Mouse (Mus musculus): Measurements from ENCODE around the gene Ppfibp1.

DNA sequence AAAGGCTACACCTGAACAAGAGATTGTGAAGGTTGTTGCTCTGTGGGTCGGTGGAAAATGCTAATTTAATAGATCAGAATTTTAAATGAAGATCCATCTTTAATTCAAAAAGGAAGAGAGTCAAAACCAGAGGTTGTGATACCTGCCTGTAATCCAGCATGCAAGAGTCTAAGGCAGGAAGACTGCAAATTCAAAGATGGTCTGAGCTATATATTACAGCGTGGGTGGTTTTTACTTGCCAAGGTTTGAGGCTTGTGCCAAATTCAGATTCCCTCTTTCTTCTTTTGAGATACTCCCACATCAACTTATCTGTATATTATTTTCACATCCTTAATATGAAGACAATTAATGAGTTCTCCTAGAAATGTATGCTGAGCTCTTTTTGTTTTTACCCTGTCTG lies 140.1 kb downstream of the Ppfibp1 start:
- TF ChIP-seq CTCF (IDR thresholded peaks at IDR 0.05; ENCODE audit: low read depth, low read length) (no peak), POLR2A (IDR thresholded peaks at IDR 0.05; ENCODE audit: extremely low read depth, insufficient read depth, low read length) (no peak)
